Mouse (Mus musculus) stomach, postnatal 0 days (tissue): ENCODE measurements around the gene Gm6583.

Experiments used
- CTCF ChIP-seq: IDR thresholded peaks from 2 replicates; pipeline ENCODE4 v1.5.1; 2016; ENCODE audit warnings: antibody characterized with exemption, low read depth, mild to moderate bottlenecking, moderate library complexity
- EP300 ChIP-seq: optimal IDR thresholded peaks from 2 replicates; pipeline ENCODE3; 2016; ENCODE audit warnings: antibody characterized with exemption

- no peak for TF ChIP-seq CTCF
- no peak for TF ChIP-seq EP300
Observed at GRCm38 (mm10) chr5:112381154-112381553, 25.3 kb upstream of the Gm6583 start.
